Mouse (Mus musculus) CH12.LX (cell line): ENCODE measurements around the gene Ppp2r3a. TPM values are rescaled to one million over a fixed set of nuclear protein-coding genes. Genes with fewer than 3 reads are reported as not detected.

Source experiments
- DNase-seq: peaks from one replicate; pipeline ENCODE4 v3.0.0-alpha.2; 2013; ENCODE audit errors: extremely low read depth
- H3K27ac ChIP-seq: 2 replicates; pipeline ENCODE4 v1.5.1; 2012; ENCODE audit warnings: low read depth, mild to moderate bottlenecking, control low read depth, moderate library complexity; ENCODE audit not compliant: insufficient read depth
- H3K27me3 ChIP-seq: replicated peaks from 2 replicates; pipeline ENCODE3; 2012; ENCODE audit warnings: inconsistent platforms
- H3K36me3 ChIP-seq, 2 experiments: replicated peaks in 1 of 2; 2 replicates each; pipeline versions ENCODE3 to v1.6.1; 2012; ENCODE audit warnings: inconsistent platforms in 1 of 2, low read length in 1 of 2, mild to moderate bottlenecking in 1 of 2, mixed read lengths in 1 of 2, moderate library complexity in 1 of 2; ENCODE audit not compliant: control insufficient read depth in 1 of 2, insufficient read depth in 1 of 2
- H3K4me1 ChIP-seq, 2 experiments: 2 replicates each; pipeline ENCODE4 v1.6.1; 2012; ENCODE audit warnings: inconsistent platforms in 1 of 2, moderate library complexity in 1 of 2; ENCODE audit not compliant: insufficient read depth in 2 of 2, control insufficient read depth in 1 of 2
- H3K4me2 ChIP-seq: 2 replicates; pipeline ENCODE4 v1.6.1; 2012; ENCODE audit warnings: low read depth, mild to moderate bottlenecking, control low read depth; ENCODE audit not compliant: poor library complexity, insufficient read depth, severe bottlenecking
- H3K4me3 ChIP-seq, 3 experiments: fragments of 150-350 bp in 1 of 3; sonication (generic) in 1 of 3; replicated peaks in 1 of 3; 2 replicates each; pipeline versions ENCODE3 to v1.5.1; 2011 to 2012; ENCODE audit warnings: low read depth in 2 of 3, low read length in 2 of 3, mild to moderate bottlenecking in 2 of 3, moderate library complexity in 2 of 3, control low read depth in 1 of 3, improper control_type of control experiment in 1 of 3, inconsistent platforms in 1 of 3, mixed read lengths in 1 of 3; ENCODE audit not compliant: poor library complexity in 1 of 3
- H3K79me2 ChIP-seq: replicated peaks from 2 replicates; pipeline ENCODE4 v1.6.1; 2012; ENCODE audit warnings: mild to moderate bottlenecking, moderate library complexity; ENCODE audit not compliant: control insufficient read depth, poor library complexity, insufficient read depth, severe bottlenecking; ENCODE audit errors: extremely low read depth
- H3K9ac ChIP-seq: 2 replicates; pipeline ENCODE4 v1.6.1; 2012; ENCODE audit warnings: low read depth, mild to moderate bottlenecking, control low read depth, moderate library complexity; ENCODE audit not compliant: insufficient read depth
- H3K9me3 ChIP-seq: replicated peaks from 2 replicates; pipeline ENCODE3; 2012; ENCODE audit warnings: low read length, inconsistent platforms, mixed read lengths
- BHLHE40 ChIP-seq: IDR thresholded peaks from 2 replicates; pipeline ENCODE4 v1.6.1; 2011; ENCODE audit warnings: mild to moderate bottlenecking, low read depth, low read length, improper control_type of control experiment
- E2F4 ChIP-seq: IDR thresholded peaks from 2 replicates; pipeline ENCODE4 v1.6.1; 2011; ENCODE audit warnings: low read depth, low read length, improper control_type of control experiment; ENCODE audit not compliant: insufficient replicate concordance
- EP300 ChIP-seq: IDR thresholded peaks from 2 replicates; pipeline ENCODE4 v1.6.1; 2011; ENCODE audit warnings: low read length, improper control_type of control experiment
- ETS1 ChIP-seq: conservative IDR thresholded peaks from 2 replicates; pipeline ENCODE4 v1.6.1; 2012; ENCODE audit warnings: low read depth, mild to moderate bottlenecking, inconsistent platforms, low read length, improper control_type of control experiment, moderate library complexity
- GABPA ChIP-seq: IDR thresholded peaks from 2 replicates; pipeline ENCODE4 v1.6.1; 2012; ENCODE audit warnings: low read depth, low read length, improper control_type of control experiment, inconsistent platforms; ENCODE audit not compliant: insufficient replicate concordance
- JUN ChIP-seq: IDR thresholded peaks from 2 replicates; pipeline ENCODE4 v1.6.1; 2011; ENCODE audit warnings: low read depth, mild to moderate bottlenecking, low read length, improper control_type of control experiment, moderate library complexity; ENCODE audit not compliant: insufficient read depth
- KAT2A ChIP-seq: IDR thresholded peaks from 2 replicates; pipeline ENCODE4 v1.6.1; 2012; ENCODE audit warnings: low read length, improper control_type of control experiment, inconsistent platforms; ENCODE audit not compliant: insufficient replicate concordance
- MAFK ChIP-seq: IDR thresholded peaks from 2 replicates; pipeline ENCODE4 v1.6.1; 2011; ENCODE audit warnings: low read length, improper control_type of control experiment; ENCODE audit not compliant: insufficient replicate concordance
- MAX ChIP-seq: IDR thresholded peaks from 2 replicates; pipeline ENCODE4 v1.6.1; 2011; ENCODE audit warnings: low read length, improper control_type of control experiment
- MXI1 ChIP-seq: IDR thresholded peaks from 2 replicates; pipeline ENCODE4 v1.6.1; 2011; ENCODE audit warnings: mild to moderate bottlenecking, low read depth, low read length, improper control_type of control experiment
- MYC ChIP-seq: IDR thresholded peaks from 2 replicates; pipeline ENCODE4 v1.6.1; 2011; ENCODE audit warnings: low read depth, mild to moderate bottlenecking, improper control_type of control experiment, low read length
- NELFE ChIP-seq: IDR thresholded peaks from 2 replicates; pipeline ENCODE4 v1.6.1; 2011; ENCODE audit warnings: low read depth, low read length, improper control_type of control experiment
- RCOR1 ChIP-seq: conservative IDR thresholded peaks from 2 replicates; pipeline ENCODE4 v1.6.1; 2012; ENCODE audit warnings: low read depth, mild to moderate bottlenecking, inconsistent platforms, low read length, improper control_type of control experiment
- USF1 ChIP-seq: IDR thresholded peaks from 2 replicates; pipeline ENCODE4 v1.6.1; 2014; ENCODE audit warnings: low read depth, mild to moderate bottlenecking, inconsistent platforms, low read length, improper control_type of control experiment
- USF2 ChIP-seq: conservative IDR thresholded peaks from 2 replicates; pipeline ENCODE4 v1.6.1; 2011; ENCODE audit warnings: low read depth, low read length, improper control_type of control experiment
- ZC3H11A ChIP-seq: IDR thresholded peaks from 2 replicates; pipeline ENCODE4 v1.6.1; 2012; ENCODE audit warnings: low read depth, mild to moderate bottlenecking, inconsistent platforms, low read length, improper control_type of control experiment
- ZKSCAN1 ChIP-seq: IDR thresholded peaks from 2 replicates; pipeline ENCODE4 v1.6.1; 2012; ENCODE audit warnings: low read depth, inconsistent platforms, low read length, improper control_type of control experiment, borderline replicate concordance
- dilution Hi-C: fragments of 300-500 bp; cut with MboI; formaldehyde crosslinking; loops from 2 replicates; pipeline ENCODE4 v1.14.3; 2020; ENCODE audit warnings: low sequenced_read_pairs; ENCODE audit not compliant: extremely low pct_unique_long_range_greater_than_20kb, extremely low pct_ligation_motif_present
- in situ Hi-C: fragments of 300-500 bp; cut with MboI; formaldehyde crosslinking; loops from 3 replicates; pipeline ENCODE4 v1.14.3; 2019; ENCODE audit warnings: low sequenced_read_pairs, low pct_ligation_motif_present, low pct_unique_long_range_greater_than_20kb, mixed read lengths
- polyA plus RNA-seq: library from polyadenylated mRNA; unstranded; fragments of >175 nt; gene quantifications from 2 replicates; pipeline ENCODE4 v1.2.1, GENCODE M21; 2012; ENCODE audit warnings: low read depth; ENCODE audit not compliant: insufficient read length
- total RNA-seq, 2 experiments: library from RNA; depleted of rRNA; stranded (reverse); fragments of 300-350 nt in 1 of 2; fragments of >200 nt in 1 of 2; gene quantifications; 2 replicates each; pipeline ENCODE4 v1.2.3; 2012 to 2014

The Ppp2r3a gene
- total and polyA plus RNA-seq, 3 experiments: 1.2 to 2.1 (median 1.8) TPM

DNA sequence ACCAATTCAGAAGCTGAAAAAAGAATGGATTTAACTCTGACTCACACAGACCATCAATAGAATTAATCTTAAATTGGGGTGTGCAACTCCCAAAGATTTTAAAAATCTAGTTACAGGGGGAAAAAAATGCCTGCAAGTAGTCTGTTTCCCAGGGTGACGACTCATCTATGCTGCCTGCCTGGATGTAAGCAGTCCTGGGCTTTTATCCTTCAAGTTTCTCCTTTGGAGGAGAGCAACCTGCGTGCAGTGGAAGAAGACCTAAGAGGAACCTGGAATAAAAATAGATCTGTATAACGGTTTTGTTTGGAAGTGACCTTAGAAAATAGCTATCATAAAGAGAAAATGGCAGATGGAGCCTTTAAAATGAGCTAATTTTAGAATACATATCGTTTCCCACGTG, 179.1 kb downstream of the Ppp2r3a start:
- Histone ChIP-seq H3K27me3 (no peaks in the 10 kb centered on the region), H3K27ac (no peak overlapping the region), H3K4me3 (no peak overlapping the region), H3K4me1 (peaks cover 0 to 6% of the 10 kb centered on the region in 2 experiments; a peak in 1 of 4 replicates), H3K36me3 (peaks cover 0 to 3% of the 10 kb centered on the region in 2 experiments), H3K4me2 (no peak overlapping the region), H3K9ac (no peak overlapping the region), H3K79me2 (peaks cover 31% of the 10 kb centered on the region), H3K9me3 (no peaks in the 10 kb centered on the region)
- in situ Hi-C loops: no loop called here
- DNase-seq: no peak
- dilution Hi-C loops: no loop called here
- TF ChIP-seq MXI1: no peak
- TF ChIP-seq MAFK: no peak
- 0 out of 2 replicates have a peak, but pooled peaks have one; percentile 28 for TF ChIP-seq MAX
- TF ChIP-seq ZKSCAN1: no peak
- TF ChIP-seq BHLHE40: no peak
- TF ChIP-seq USF1: no peak
- TF ChIP-seq ETS1: no peak
- peak; percentile 27; the same call in 1 of the 2 replicates for TF ChIP-seq EP300
- TF ChIP-seq RCOR1: no peak

- Histone ChIP-seq H3K9me3 (no peaks in the 10 kb centered on the region), H3K9ac (no peak overlapping the region), H3K27me3 (no peaks in the 10 kb centered on the region)
- DNase-seq: no peak
- TF ChIP-seq USF2 (no peak), USF1 (no peak), ZKSCAN1 (no peak), GABPA (no peak), MYC (no peak), ETS1 (no peak), ZC3H11A (no peak), NELFE (no peak), JUN (no peak), E2F4 (no peak), RCOR1 (no peak), KAT2A (no peak)
- TF ChIP-seq, all 38 proteins: peak for 0
- no peak overlapping the region for H3K27ac ChIP-seq
- in situ Hi-C loops: no loop called here
- dilution Hi-C loops: no loop called here
- H3K4me2 ChIP-seq: no peak overlapping the region
- peaks cover 0 to 9% of the 10 kb centered on the region in 2 experiments; a peak in 1 of 4 replicates for H3K4me1 ChIP-seq
- H3K79me2 ChIP-seq: peaks cover 3% of the 10 kb centered on the region
- no peak overlapping the region for H3K4me3 ChIP-seq
- no peaks in the 10 kb centered on the region for H3K36me3 ChIP-seq
Measured at GRCm38 (mm10) chr9:101069781-101070180, 181.8 kb downstream of the Ppp2r3a start.
